Mouse (Mus musculus) yolk sac, embryonic 10.5 days (tissue): ENCODE results near the gene Clstn2.

Experiments
- DNase-seq: peaks from one replicate; pipeline ENCODE4 v3.0.0-alpha.2; 2017; ENCODE audit warnings: low spot score

Gene Clstn2

DNA sequence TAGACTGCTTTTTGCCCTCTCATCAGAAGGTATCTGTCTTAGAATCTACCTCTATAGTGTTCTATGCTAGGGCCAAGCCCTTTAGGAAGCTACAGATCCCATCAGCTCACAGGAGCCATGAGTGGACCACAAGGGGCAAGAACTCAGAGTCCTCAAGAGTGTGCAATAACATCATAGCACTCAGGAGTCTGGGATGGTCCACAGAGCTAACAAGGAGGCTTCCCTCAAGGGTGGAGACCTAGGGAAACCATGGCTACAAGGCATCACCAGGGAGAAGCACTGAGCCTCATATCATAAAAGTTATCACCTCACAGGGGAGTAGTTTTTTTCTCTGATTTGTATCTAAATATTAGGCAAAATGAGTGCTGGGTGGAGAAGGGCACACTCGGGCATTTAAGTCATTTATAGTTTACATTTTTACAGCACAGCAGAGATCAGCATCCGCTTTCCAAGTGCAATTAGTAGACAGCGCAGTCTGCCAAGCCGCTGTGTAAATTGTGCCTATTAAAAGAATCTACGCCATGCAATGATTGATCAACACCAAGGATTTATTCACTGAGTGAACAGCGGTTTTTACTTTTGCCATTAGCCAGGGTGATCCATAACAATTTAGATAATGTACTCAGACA lies 82.5 kb downstream of the Clstn2 start:
- no peak for DNase-seq

- DNase-seq = no peak
These were observed 113.7 kb downstream of the Clstn2 start for GRCm38 (mm10) chr9:97919326-97919725.

- no peak for DNase-seq
These were observed 141.6 kb downstream of the Clstn2 start for GRCm38 (mm10) chr9:97891415-97891814.

DNA sequence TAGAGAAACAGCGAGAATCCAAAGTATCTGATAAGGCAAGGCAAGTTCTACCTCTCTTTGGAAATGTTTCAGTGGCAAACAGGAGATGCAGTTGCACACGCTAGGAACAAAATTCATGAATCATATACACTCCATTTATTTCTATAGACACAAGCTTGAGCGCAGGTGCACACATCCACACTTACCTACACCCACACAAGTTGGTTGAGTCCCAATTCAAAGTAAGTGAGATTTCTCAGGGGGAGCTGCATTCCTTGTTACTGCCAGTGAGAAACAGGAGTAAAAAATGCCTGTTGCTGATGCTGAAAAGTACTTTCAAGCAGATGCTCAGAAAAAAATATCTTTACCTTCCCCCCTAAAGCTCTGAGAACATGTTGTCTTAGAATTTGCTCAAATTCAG lies 149.6 kb downstream of the Clstn2 start:
- no peak for DNase-seq

- DNase-seq = no peak
These were observed 165.8 kb downstream of the Clstn2 start for GRCm38 (mm10) chr9:97867013-97867700.

- DNase-seq = no peak
These were observed 180.1 kb downstream of the Clstn2 start for GRCm38 (mm10) chr9:97852859-97853258.

- no peak for DNase-seq
These were observed 184.8 kb downstream of the Clstn2 start for GRCm38 (mm10) chr9:97847873-97848838.

DNA sequence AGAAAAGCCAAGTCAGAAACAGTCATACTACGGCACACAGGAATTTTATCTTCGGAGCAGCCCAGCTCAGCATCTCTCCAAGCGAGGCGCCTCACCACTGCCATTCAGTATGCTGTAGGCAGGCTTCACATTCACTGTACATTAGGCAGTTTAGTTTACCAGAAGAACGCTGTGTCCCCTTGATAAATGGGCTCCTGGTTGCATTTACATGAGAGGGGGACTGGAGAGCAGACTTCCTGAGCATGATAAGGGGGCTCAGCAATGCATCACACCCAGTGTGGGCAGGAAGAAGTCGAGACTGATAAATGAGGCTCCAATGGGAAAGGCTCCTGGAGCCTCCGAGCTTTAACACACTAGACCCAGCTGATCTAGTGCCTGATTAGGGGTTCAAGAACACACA lies 190.9 kb downstream of the Clstn2 start:
- no peak for DNase-seq

DNA sequence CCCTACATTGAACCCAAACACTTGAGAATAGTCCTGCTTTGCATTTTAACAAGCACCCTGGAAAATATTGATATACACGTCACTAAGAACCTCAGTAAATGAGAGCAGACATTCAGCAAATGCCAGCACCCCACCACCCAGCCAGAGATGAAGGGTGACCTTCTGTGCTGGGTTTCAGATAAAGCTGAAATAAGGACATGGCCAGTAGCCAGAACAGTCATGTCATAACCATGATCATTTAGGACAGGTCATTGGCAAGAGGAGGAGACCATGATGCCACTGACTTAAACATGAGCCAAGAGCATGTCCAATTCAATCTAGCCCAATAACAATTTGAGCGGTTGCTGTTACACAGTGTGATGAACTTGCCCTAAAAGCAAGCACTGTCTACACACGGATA lies 201.8 kb downstream of the Clstn2 start:
- no peak for DNase-seq

DNA sequence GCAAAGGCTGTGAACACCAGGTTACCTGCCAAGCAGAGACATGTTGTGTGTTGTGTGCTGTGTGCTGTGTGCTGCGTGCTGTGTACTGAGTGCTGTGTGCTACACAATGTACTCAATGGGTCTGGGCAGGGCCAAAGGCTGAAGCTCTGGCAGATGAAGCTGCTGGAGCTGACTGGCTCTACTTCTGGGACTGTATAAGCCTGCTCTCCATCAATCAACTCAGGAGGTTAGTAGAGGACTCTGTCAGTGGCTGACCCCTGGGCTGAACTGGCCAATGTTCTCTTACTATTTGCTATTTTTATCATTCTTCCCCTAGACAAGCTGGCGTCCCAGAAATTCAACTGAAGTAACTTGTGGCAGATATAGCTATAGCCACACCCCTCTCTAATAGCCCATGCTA lies 203.1 kb downstream of the Clstn2 start:
- DNase-seq = no peak

GRCm38 (mm10) chr9:97827689-97828088 lies 205.3 kb downstream of the Clstn2 start:
- no peak for DNase-seq

DNA sequence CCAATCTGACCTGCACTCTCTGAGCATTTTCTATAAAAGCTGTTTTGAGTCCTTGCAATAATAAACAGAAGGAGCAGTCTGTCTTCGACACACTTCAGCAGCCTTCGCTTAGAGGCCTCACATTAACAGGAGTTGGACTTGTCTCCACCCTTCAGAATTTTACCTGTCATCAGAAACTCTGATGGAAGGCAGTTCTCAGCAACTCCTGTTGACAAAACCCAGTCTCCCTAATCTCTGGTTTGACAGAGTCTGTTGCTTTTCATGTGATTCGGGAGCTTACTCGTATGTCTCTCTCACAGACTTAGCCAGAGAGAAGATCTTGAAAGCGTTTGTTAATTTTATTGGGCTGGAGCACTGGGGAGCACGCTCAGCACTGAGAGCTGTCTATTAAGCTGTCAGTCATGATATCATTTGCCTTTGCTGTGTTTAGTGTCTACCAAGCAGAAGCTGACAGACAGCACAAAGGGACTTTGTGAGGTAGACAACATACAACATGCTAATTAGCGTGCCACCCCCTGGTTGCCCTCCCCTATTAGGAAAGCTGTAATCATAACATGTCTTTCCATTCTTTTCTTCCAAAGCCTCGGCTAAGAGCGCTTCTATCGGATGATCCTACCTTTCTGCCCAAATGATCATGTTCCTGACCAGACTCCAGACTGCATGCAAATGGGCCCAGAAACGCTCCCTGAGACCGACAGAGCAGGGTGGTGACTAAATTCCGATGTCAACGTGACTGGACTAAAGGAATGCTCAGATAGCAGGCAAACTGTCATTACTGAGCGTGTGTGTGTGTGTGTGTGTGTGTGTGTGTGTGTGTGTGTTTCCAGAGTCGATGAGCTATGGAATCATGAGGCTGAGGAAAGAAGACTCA lies 206.7 kb downstream of the Clstn2 start:
- DNase-seq = peak; percentile 50

GRCm38 (mm10) chr9:97817116-97817515 lies 215.9 kb downstream of the Clstn2 start:
- no peak for DNase-seq

GRCm38 (mm10) chr9:97816143-97816805 lies 216.7 kb downstream of the Clstn2 start:
- no peak for DNase-seq

GRCm38 (mm10) chr9:97813157-97813556 lies 219.8 kb downstream of the Clstn2 start:
- DNase-seq = no peak

DNA sequence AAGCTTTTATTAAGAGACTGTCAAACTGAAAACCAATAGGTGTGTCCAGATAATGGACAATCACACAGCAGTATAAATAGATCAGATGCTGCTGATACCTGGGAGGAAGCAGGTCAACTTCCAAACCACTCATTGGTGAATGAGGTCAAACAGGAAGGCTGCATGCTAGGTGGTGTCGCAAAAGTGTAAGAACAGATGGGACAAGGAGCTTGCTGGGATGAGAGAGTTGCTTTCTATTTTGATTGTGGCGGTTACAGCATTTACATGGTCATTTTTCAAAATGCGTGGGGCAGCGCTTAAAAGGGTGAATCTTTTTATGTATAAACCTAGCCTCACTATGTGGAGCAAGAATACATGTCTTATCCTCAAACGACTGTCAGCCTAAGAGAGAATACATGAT lies 225.9 kb downstream of the Clstn2 start:
- DNase-seq = no peak

DNA sequence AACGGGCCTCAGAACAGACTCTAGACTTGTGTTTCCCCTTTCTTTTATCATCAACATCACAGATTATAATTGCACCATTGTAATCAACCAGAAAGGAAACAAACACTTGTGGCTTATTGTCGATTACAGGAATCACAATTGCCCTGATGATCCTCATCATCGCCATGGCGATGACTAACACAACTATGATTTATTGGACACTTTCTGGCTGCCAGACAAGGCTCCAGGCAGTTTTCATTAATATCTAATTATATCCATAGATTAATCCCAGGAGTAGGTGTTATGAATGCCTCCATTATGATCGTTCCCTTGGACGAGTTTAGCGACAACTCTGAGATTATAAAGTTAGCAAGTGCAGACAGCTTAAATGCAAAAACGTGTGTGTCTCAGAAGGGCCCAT lies 239.3 kb downstream of the Clstn2 start:
- DNase-seq = no peak

DNA sequence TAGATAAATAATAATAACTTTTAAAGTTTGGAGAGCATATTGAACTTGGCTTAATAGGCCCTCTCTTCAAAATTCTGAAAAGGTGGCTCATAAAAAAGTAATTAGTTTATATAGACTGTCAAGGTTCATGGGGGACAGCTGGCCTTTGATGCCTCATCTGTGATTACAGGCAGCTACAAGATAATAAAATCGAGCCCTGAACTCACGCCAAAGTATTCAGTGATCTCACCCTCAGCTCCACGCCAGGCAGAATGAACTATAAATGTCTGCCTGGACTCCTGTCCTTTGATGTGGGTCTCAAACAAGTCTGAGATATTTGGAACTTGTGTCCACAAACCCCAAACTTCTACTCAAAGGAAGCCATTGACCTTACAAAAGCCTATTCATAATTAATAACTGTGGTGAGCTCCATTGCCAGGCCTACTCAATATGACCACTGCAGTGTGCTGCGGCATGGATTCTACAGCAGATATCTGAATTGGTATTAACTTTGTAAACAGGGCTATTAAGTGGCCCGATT lies 244.8 kb downstream of the Clstn2 start:
- DNase-seq = no peak

DNA sequence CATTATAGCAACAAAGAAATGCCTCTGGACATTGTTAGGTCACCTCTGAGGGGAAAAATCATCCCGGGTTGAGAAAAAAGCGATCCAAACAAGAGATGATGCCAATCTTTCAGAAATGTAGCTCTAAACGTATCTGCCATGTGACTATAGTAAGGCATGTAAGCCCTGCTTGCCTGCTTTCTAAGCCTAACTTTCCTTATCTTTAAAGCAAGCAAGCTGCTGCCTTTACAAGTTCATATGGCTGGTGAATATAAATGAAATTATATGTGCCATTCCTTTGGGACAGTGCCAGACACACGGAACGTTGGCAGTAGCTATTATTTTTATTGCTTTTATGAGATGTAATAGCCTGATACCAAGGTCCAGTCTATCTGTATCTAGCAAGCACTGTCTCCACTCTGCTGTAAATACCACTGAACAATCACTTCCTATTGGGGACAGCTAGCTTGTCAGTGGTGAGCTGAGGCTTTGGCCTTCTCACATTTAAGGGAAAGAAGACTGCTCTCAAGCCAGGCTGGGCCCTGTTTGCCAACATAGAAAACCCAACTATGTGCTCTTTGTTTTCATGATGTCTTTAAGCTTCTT lies 252.9 kb downstream of the Clstn2 start:
- DNase-seq = no peak

DNA sequence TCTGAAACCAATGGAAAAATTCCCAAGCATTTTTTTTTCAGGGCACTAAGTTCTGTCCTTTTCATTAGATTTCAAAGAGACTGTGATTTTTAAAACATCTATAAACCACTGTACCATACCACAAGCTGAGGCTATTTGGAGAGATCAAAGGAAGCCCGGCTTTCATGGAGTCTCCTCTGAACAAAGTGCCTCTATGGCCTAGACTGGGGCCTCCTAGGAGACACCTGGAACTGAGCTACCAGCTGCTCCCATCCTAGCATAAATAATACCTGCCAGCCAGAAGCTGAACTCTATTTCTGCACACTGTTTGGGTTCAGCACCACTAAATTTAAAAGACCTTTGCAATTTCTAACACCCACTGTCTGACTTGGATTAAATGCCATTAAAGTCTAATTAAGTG lies 257.2 kb downstream of the Clstn2 start:
- no peak for DNase-seq

GRCm38 (mm10) chr9:97774991-97775390 lies 258.0 kb downstream of the Clstn2 start:
- no peak for DNase-seq
